Comparison of ENCODE assay signal across 24 mouse cellular contexts in genomic region chr10:77078961-77079360, GRCm38 (mm10). TPM values are rescaled to one million over a fixed set of nuclear protein-coding genes. Genes with fewer than 3 reads are reported as not detected.
DNase-seq lines count a peak whose midpoint lies in the region; ATAC-seq lines count a peak whose summit lies in the region.
"Had no signal": no experiment of that assay in that cellular context is flagged by ENCODE, and none has a peak within 500 bp of the region (broad histone marks: within the 10 kb centered on the region; RNA-seq: fewer than 3 reads in every experiment).

No protein-coding gene starts in this region.

- ATAC-seq in liver, embryonic 15.5 days (ENCODE audit: insufficient read depth) = no peak
- ATAC-seq in midbrain, embryonic 16.5 days = no peak
- ATAC-seq in inflammation-experienced regulatory T-cells, adult 6 months = no peak
- ATAC-seq: CD4-positive, CD25-positive, alpha-beta regulatory T cell, adult 4 months; forebrain, embryonic 16.5 days; liver, embryonic 12.5 days; lung, postnatal 0 days; midbrain, embryonic 13.5 days had no signal

- H3K4me3 ChIP-seq in liver, embryonic 15.5 days (replicated peaks) = no peak overlapping the region
- no peak overlapping the region for H3K4me3 ChIP-seq in midbrain, embryonic 16.5 days (ENCODE audit: low read depth, low read length)
- H3K4me3 ChIP-seq: erythroblast, embryonic 14.5 days; hindbrain, embryonic 13.5 days; limb, embryonic 13.5 days; liver, embryonic 12.5 days; midbrain, embryonic 13.5 days had no signal

- no peak overlapping the region for H3K9ac ChIP-seq in liver, embryonic 15.5 days
- no peak overlapping the region for H3K9ac ChIP-seq in midbrain, embryonic 16.5 days (ENCODE audit: low read depth, low read length)
- H3K9ac ChIP-seq: hindbrain, embryonic 13.5 days; limb, embryonic 13.5 days; liver, embryonic 12.5 days; midbrain, embryonic 13.5 days had no signal

- peaks cover 37% of the 10 kb centered on the region; the same call in 1 of the 2 replicates for H3K36me3 ChIP-seq in liver, embryonic 15.5 days (replicated peaks)
- no peaks in the 10 kb centered on the region for H3K36me3 ChIP-seq in midbrain, embryonic 16.5 days (ENCODE audit: control insufficient read depth, insufficient read depth, low read length)
- H3K36me3 ChIP-seq: hindbrain, embryonic 13.5 days; limb, embryonic 13.5 days had no signal

- 0 out of 2 replicates have a peak overlapping the region, but pooled peaks have one; percentile 7 for H3K27ac ChIP-seq in liver, embryonic 15.5 days (replicated peaks)
- no peak overlapping the region for H3K27ac ChIP-seq in midbrain, embryonic 16.5 days (ENCODE audit: low read length)
- H3K27ac ChIP-seq: hindbrain, embryonic 13.5 days; limb, embryonic 13.5 days; liver, embryonic 12.5 days; macrophage; midbrain, embryonic 13.5 days had no signal

- H3K4me1 ChIP-seq in liver, embryonic 15.5 days (replicated peaks) = no peaks in the 10 kb centered on the region; the same call in 1 of the 2 replicates
- H3K4me1 ChIP-seq in midbrain, embryonic 16.5 days (ENCODE audit: control insufficient read depth, insufficient read depth, low read length) = no peaks in the 10 kb centered on the region
- H3K4me1 ChIP-seq: hindbrain, embryonic 13.5 days; limb, embryonic 13.5 days; liver, embryonic 12.5 days; midbrain, embryonic 13.5 days had no signal

- H3K9me3 ChIP-seq in liver, embryonic 15.5 days (replicated peaks) = no peaks in the 10 kb centered on the region
- no peaks in the 10 kb centered on the region for H3K9me3 ChIP-seq in midbrain, embryonic 16.5 days (replicated peaks; ENCODE audit: control insufficient read depth, low read length, poor library complexity, severe bottlenecking)
- H3K9me3 ChIP-seq: hindbrain, embryonic 13.5 days; limb, embryonic 13.5 days; liver, embryonic 12.5 days; midbrain, embryonic 13.5 days had no signal

- no peaks in the 10 kb centered on the region for H3K27me3 ChIP-seq in liver, embryonic 15.5 days
- no peaks in the 10 kb centered on the region for H3K27me3 ChIP-seq in midbrain, embryonic 16.5 days (ENCODE audit: control insufficient read depth, insufficient read depth, low read depth, low read length)
- H3K27me3 ChIP-seq: hindbrain, embryonic 13.5 days; limb, embryonic 13.5 days; liver, embryonic 12.5 days; midbrain, embryonic 13.5 days had no signal

- no peak for DNase-seq in liver
- peak; percentile 90 for DNase-seq in kidney, adult 9 months
- peak; percentile 76 for DNase-seq in kidney, postnatal 14 days
- DNase-seq in frontal cortex, postnatal 36 days (ENCODE audit: low spot score in 2 of 2) = no peak
- no peak for DNase-seq in adrenal gland, postnatal 4 days (ENCODE audit: low spot score in 2 of 2)
- DNase-seq: adrenal gland, postnatal 25 days; cerebellum, adult 18-20 months; cerebellum, postnatal 10 days; heart, postnatal 14 days; lung, adult 18-20 months; spleen, adult 18-20 months; thymus, postnatal 14 days had no signal

- no peak overlapping the region for H3K4me2 ChIP-seq in liver, embryonic 15.5 days
- no peak overlapping the region for H3K4me2 ChIP-seq in midbrain, embryonic 16.5 days (ENCODE audit: low read length)
- H3K4me2 ChIP-seq: hindbrain, embryonic 13.5 days; limb, embryonic 13.5 days; liver, embryonic 12.5 days; midbrain, embryonic 13.5 days had no signal

- WGBS in liver, embryonic 15.5 days (ENCODE audit: insufficient replicate concordance) = 57% methylated on average over 8 of the region's 8 CpGs
- WGBS in midbrain, embryonic 16.5 days = 90% methylated on average over 8 of the region's 8 CpGs

RNA-seq across cellular contexts. Expression of gene Slc19a1, which starts 46.9 kb away (rescaled TPM):
- 14.0 and 16.4 TPM in 2 replicates for polyA plus RNA-seq in liver, embryonic 15.5 days (2015; fragmentation: Nextera tagmentation; extraction: Ambion mirVana)
- 44.2 and 44.4 TPM in 2 replicates for polyA plus RNA-seq in midbrain, embryonic 16.5 days (2015; fragmentation: Nextera tagmentation; extraction: Ambion mirVana)
- total RNA-seq in adrenal gland, postnatal 4 days (2021) = 10 to 100 TPM; 25.7 to 29.2 TPM
- 10 to 100 TPM; 23.4 to 40.5 (median 34.5) TPM for polyA plus RNA-seq in inflammation-experienced regulatory T-cells, adult 6 months (2017; shearing (Covaris generic))

Comparison
In these comparisons a context has a peak if more than half of its experiments do, and no peak if none do; other contexts are left out.
1. DNase-seq: peak in kidney, adult 9 months (single experiment) and kidney, postnatal 14 days (single experiment); none in liver (single experiment), frontal cortex, postnatal 36 days (0 of 2) and adrenal gland, postnatal 4 days (0 of 2).